Mouse (Mus musculus) lung, adult 18-20 months (tissue): Measurements from ENCODE around the gene Meltf.

Experiments
- DNase-seq, 2 experiments: peaks; one replicate each; pipeline ENCODE4 v3.0.0; 2022; ENCODE audit warnings: mixed read lengths in 2 of 2

Gene Meltf

DNA sequence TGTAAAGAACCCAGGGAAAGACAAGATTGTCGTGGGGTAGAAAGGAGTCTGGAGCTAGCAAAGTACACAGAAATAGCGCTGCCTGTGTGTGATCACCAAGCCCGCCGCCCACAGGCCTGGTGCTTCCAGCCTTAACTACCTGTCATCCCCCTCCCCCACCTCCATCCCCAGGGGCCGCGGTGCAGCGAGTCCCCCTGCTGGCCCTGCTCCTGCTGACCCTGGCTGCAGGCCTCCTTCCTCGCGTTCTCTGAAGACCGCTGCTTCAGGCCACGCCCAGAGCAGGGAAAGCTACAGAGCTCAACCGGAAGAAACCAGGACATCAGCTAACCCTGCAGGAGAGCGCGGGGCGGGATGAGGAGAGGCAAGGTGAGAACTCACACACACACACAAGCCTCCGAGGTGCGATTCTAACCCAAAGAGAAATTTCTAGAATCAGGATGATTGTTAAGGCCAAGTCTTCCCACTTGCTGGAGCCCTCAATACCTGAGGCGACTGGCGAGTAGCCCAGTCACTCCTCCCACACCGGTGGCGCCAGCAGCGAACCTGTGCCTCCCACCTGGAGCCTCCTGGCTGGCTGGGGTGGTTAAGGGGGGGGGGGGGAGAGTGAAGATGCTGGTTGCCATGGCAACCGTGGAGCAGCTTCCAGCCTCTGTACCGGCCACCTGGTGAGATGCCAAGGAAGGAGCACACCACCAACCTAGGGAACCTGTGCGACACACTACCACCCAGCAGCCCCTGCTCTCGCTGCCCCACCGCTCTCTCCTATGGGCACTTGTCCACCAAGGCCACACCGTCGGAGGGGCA lies 18.6 kb downstream of the Meltf start:
- DNase-seq: peak; percentile 17 to 20

DNA sequence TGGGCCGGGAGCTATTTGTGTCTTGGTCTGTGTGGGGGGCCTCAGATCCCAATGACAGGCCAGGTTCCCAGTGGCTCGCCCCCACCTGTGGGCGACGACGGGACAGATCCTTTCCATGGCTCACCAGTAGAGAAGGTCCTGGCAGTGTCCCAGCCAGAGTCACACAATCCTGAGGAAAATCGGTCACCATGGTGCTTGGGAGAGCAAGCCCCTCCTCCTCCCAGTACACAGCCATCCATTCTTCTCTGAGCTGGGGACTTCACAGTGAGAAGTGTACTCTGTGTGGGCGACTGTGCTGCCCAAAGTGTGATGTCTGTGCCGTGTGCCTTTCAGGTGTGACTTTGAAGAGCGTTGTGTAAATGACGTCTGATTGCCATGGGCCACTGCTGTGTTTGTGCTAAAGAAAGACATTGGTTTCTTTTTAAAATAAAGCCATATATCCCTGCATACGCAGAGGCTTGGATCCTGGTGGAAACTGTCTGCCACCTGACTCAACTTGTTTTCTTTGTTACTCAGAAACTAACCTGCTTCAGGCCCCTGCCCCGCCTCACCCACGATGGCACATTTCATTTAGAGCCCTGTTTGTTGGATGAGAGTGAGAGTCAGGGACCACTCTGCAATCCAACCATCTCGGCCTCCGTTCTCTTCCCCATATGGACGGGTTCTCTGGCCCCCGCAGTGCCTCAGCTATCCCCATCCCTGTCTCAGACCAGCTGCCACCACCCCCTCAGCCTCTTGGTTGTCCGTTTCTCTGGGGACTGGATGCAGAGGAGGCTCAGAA lies 20.1 kb downstream of the Meltf start:
- no peak for DNase-seq

DNA sequence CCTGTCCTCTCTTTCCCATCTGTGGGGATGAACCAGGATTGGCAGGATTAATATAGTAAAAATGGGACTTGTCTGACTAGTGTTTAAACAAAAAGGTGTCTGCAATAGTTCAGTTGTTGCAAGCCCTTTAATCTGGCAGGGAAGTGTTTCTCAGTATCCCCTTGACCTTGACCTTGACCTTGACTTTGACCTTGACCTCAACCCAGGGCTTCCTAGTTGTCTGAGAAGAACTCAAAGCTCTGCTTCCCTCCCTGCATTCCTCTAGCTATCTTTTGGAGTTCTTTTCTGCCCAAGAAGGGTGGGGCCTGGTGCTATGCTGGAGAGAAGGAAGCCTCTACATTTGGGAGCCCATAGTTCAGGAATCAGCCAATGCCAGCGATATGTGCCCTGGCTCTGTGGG lies 23.3 kb downstream of the Meltf start:
- DNase-seq: no peak

DNA sequence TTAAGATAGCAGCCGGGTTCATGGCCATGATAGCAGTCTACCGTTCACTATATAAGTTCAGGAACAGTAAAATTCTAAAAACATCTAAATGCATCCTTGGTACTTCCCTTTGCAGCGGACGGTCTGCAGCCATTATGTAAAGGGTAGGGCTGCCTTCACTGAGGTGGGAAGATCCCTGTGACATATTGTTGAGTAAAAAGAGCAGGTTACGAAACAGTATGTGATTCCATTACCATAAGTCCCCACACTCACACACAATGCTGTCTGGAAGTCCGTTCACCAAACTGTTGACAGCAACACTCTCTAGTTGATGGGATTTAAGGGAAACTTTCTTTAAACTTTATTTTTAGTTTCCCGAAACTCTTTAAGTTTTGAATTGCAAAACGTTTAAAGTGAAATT lies 24.6 kb downstream of the Meltf start:
- DNase-seq: no peak

DNA sequence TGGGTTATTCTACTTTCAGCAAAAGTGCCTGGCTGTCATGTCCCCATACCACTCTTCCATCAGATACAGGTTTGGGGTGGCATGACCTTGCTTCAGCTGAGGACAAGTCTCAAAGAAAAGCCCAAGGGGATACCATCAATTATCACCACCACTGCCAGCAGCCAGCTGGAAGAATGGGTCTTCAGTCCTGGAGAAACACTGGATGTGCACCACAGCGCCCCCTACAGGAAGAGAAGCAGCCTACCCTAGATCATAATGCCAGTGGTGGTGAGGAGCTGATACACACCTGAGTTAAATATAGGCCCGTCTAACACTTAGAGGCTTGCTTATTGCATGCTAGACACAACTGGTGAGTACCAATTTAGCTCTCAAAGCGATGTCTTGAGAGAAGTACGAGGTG lies 26.7 kb downstream of the Meltf start:
- DNase-seq: no peak

DNA sequence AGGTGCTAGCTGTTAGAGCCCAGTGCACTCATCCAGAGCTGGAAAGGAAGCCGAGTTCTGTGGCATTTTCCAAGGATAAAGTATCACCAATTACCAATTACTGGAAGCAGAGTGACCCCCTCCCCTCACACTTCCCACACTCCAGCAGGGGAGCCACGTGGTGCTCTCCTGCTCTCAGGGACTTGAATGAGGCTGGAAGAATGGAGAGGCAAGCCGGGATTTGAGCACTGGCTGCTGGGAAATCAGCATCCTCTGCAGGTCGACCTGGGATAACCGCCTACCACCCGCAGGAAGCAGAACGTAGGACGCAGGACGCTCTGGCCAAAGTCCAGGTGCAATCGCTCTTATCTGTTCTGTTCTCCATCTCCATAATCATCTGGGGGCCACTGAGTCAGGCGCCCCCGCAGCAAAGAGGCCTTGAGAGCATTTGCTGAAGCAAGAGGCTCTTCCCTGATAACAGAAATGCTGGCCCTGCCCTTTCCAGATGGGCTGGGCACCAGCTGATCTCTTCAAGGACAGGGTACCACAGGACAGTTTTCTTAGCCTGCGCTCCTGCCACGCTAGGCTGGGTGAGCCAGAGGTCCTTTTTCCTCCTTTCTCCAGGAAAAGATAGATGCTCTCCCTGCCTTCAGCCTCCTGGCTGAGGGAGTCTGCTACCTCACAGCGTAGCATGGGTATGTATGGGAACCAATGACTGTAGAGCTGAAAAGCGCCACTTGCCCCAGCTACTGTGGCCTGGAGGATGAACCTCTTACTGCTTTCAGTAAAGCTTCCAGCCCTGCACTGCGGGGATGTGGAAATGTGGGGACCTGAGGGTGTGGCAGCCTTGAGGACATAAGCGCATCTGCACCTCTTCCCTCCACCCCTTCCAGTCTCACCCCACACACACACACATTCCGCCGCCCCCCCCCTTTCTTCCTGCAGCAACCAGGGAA lies 27.5 kb downstream of the Meltf start:
- no peak for DNase-seq

DNA sequence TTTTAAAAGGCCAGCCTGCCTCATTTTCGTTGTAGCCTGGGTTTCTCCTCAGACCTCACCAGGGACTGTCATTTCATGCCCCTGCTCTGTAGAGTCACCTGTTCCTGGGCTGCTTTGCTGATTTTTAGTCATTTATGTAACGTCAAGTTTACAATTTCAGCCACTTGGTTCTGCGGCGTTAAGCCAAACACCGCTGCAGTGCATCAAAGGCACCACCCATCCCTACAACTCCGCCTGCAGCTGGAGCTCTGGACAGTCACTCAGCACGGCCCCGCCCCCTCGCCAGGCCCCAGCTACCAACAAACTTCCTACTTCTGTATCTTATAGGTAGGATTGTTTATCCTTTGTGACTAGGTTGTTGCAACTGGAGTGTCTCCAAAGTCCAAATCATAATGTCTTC lies 28.3 kb downstream of the Meltf start:
- peak; percentile 26 for DNase-seq

DNA sequence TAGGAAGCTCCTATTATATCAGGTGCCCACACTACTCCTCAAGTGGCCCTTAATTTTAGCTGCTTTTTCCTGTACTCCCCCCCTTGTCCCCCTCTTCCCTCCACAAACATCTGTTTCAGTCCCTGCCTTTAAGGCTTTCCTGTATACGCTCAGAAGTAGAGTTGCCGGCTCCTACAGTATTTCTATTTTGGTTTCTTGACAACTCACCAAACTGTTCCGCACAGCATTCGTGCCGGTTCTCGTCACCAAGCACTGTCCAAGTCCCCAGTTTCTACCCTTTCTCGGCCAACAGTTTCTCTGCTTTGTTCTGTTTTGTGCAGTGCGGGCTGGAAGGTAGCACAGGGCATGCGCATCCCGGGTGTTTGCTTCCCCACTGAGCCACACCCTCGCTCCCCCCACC lies 30.3 kb downstream of the Meltf start:
- DNase-seq: no peak

DNA sequence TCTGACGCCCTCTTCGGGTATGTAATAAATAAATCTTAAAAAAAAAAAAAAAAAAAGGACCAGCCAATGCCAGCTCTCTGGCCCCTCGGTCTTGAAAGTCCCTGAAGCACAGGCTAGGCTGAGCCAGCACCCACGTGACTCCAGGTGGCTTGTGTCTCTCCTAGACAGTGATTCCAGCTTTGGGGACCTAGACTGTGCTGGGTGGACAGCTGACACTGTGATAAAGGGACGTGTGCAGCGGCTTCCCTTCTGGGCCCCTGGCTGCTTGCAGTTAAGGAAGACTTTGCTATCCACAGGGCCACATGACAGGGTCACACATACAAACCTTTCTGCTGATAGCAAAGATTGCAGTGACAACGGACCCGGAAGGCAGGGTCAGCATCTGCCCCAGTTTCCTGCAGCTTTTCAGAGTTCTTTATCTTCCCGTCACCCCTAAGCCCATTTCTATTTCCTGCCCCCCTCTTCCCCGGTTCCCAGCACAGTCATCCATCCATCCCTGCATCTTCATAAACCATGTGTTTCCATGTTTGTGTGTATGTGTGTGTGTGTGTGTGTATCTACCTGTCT lies 31.8 kb downstream of the Meltf start:
- no peak for DNase-seq

DNA sequence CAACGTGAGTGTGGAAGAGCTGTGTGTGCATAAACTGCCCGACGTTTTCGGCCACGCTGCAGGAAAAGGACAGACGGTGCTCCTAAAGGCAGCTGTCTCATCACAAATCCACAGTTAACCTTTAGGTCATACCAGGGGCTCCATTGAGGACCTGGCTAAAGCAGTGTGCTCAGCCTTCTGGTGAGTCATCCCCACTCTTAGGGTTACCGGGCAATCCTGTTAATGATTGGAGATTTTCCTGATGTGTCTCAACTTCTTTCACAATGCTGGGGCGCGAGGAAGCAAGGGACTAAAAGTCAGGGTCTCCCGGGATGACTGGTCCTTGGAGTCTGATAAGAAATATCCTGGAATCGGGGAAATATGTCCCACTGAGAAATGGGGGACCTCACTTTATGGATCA lies 39.2 kb downstream of the Meltf start:
- DNase-seq: no peak

DNA sequence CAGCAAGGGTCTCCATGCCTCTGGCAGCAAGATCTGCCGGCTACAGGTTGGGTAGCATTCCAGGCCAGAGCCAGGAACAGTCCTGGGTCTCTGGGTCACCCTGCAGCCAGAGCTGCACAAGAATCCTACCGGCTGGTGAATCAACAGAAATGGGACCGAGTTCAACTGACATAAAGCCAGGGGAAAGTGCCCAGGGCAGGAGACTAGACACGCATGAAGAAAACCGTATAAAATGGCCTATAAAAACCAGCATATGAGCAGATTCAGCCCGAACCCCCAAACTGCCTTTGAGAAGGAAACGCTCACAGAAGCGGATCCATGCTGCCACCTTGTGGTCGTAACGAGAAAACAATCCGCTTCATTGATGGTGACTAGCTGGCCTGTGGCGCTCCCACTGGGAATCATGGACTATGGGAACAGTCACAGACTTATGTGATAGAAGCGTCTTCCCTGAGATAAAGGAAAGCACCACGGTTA lies 39.7 kb downstream of the Meltf start:
- peak; percentile 60 to 69 for DNase-seq

DNA sequence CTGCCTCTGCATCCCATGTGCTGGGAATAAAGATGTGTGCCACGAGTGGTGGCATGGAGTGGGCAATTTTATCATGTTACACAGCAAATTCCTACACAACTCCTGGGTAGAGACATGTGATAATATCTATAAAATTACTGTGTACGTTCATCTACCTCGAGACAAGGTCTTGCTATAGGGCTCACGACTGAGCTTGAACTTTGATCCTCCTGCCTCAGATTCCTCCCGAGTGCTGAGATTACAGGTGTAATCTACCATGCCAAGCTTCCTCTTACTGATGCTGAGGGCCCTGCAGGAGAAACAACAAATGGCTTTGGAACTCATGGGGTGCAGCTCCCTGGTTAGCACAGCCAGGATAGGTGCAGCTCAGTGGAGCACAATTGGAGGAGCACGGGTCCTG lies 45.8 kb downstream of the Meltf start:
- DNase-seq: no peak

DNA sequence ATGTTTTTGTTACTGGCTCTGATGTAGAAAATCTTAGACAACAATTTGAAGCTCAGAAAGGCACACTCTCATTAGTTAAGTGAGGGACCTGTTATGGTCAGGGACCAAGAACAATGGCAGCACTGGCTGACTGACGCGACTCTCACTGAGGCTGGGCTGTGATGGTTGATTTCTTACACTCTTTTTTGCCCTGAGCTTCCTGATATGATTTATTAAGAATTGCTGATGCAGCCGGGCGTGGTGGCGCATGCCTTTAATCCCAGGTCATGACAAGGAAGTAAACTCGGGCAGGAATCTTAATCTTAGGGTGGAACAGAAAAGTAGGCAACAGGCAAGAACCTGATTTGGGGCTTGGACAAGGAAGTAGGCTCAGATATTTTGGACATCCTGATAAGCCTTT lies 47.5 kb downstream of the Meltf start:
- no peak for DNase-seq

DNA sequence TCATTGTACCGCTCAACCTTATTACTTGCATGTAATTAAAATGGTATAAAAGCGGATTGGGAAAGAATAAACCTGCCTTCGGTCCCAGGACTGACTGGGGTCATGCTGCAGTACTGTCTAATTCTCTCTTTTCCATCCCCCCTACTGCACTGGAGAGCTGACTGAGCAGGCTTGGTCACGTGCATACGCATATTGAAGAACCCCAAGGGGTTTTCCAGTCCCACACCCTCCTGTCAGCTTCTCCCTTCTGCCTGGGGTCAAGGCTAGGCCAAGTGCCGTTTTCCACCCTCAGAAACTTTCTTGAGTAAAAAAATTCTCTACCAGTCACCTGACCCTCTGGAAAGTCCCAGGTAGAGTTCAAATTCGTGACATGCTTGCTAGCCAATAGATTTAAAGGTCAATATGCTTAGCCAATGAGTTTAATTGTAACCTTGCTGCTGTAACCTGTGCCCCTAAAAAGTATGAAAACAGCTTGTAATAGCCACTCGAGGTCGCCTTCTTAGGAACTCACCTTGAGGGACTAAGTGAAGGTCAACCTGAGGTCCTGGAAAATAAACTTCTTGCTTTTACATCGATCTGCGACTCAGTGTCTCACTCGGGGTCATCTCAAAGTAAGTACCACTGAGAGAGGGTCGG lies 48.1 kb downstream of the Meltf start:
- DNase-seq: no peak

DNA sequence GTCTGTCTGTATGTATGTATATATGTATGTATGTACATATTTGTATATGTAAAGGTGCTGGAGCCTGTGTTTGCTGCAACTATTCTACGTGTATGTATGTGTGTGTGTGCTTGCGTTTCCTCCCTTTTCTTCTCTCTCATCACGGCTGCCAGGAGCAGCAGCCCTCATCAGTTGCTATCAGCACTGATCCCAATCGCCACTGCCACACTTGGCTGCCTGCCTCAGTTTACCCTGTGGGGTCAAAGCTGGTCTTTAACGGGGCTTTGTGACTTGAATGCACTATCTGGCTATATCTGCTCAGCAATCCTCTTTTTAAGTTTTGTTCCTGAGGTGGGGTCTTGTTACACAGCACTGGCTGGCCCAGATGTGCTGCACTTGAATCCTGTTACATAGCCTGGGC lies 48.8 kb downstream of the Meltf start:
- no peak for DNase-seq

DNA sequence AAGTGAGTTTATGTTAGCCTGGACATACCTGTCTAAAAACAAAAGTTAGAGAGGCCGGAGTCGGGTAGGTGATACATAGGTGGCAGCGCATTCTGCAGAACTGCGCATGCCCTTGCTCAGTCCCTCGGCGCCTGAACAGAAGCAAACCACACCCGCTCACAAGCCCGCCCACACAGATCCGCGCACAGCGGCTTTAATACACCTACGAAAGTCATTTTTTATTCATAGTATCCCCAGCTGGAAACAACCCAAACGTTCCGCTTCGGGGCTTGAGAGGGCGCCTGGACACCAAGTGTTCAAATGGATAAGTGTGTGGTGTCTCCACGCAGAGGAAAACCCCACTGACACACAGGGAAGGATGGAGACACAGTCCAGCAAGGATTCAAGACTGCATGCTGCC lies 52.7 kb downstream of the Meltf start:
- no peak for DNase-seq

DNA sequence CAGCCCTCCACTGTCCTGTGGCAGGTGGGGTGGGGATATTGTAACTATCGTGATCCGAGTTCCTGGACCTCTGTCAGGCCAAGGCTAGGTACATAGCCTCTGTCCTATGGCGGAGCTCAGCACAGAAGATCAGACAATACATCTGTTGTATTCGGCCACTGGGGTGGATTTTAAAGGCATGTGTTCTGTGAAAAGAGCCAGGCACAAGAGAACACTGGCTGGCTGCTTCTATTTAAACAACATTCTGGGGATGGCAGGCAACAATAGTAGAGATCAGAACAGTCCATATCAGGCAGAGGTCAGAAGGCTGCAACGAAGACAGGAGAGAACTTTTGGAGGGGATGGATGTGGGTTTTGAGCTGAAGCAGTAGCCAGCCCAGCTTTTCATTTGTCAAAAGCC lies 53.6 kb downstream of the Meltf start:
- no peak for DNase-seq

DNA sequence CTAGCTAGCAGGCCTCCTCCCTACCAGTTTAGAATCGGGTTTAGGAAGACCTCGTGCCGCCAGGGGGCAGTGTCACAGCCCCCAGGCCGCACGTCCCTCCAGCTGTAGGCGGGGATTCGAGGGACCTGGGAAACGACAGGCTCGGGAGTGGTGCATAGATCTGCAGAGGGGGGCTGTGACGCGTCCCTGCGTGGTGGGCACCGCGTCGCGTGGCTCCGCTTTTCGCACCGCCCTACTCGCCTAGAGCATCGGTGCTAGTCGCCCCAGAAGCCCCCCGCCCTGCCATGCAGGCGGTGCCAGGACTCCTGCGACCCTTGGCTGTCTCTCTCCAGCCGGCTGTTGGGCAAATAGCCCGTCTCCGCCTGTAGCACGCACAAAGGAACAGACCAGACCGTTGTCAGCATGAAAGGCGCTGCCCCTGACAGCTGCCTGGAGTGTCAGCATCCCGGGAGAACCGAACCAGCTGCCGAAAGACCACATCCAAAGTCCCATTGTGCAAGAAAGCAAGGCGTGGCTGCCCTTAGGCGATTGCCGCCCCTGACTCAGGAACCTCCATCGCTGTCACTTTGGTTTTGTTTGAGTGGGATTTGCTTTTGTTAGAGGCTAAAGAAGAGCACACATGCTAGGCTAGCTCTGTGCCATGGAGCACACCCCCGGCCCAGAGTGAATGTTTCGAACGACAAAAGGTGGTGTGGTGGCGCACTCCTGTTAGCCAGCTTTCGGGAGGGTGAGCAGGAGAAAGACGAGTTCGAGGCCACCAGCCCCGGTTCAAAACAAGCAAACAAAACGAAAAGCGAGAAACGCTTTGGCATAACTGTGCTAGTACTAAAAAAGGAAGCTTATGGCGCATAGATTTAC lies 54.5 kb downstream of the Meltf start:
- peak; percentile 84 to 89 for DNase-seq

DNA sequence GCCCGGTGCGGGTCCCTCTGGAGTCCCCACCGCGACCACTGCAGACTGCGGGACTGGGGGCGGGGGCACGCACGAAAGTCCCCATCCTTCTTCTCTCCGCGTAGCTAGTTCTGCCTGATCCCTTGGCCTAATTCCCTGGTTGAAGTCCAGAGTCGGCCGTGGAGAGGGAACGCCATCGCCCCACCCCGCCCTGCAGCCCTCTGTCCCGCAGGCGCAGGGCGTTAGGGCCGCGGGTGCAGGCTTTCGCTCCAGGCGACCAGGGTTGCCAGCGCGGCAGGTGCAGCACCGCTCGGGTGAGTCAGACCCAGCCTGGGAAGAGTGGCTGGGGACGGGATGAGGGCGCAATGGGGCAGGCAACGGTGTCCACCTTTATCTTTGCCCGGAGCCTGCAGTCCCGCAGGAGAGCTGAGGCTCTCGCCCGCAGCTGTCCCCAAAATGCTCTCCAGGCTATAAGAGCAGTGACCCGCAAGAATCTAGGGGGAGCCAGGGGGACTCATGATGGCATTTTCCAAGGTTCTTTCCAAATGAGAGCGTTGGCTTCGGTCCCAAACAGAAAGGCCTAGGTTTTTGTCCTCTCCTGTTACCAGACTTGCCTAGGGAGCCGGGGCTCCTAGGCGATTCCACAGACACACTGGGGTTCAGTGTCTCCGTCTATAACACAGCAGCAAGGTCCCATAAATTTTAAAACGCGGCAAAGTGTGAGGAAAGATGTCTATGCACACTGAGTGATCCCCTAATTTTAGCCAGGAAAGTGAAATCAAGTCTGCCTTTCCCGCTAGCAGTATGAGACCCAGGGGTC lies 55.3 kb downstream of the Meltf start, which contains the start of gene Pigz:
Gene Pigz (plus strand): TSS at position 101 of the 799 bp plus-strand sequence.
- DNase-seq: peak; percentile 38 to 39

DNA sequence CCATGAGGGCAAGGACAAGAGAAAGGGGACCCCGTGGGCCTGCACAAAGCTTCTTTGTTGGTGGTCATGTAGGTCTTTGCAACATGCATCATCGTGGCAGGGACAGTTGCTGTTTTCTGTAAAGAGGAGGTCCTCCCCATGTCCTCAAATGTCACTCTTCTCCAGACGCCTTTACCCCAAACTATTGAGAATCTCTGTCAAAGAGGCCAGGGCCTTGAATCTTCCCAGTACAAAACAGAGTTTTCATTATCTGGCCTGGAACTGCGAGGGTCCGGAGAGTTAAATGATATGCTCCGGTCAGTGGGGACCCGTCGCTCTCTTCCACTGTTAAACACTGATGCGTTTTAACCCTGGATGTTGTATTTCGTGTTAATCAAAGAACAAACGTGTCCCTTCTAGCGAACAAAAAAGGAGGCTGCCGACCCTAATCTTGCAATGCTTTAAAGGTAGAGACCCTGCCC lies 56.0 kb downstream of the Meltf start:
- DNase-seq: no peak
